Mouse (Mus musculus) embryonic facial prominence, embryonic 15.5 days (tissue): ENCODE results near the gene Itga10. TPM values are rescaled to one million over a fixed set of nuclear protein-coding genes. Genes with fewer than 3 reads are reported as not detected.
"Not testable (repeated sequence)": the region's sequence is repeated elsewhere in the genome, so short reads cannot be mapped to it uniquely, and the experiment has no call there.

Source experiments
- ATAC-seq: fragments of 200-750 bp; cut with Nextera tagmentation; 2 replicates; pipeline ENCODE4 v1.8.0; 2017; ENCODE audit warnings: low read depth, moderate TSS enrichment; ENCODE audit not compliant: insufficient number of reproducible peaks, low FRiP score, low TSS enrichment
- H3K27ac ChIP-seq: fragments of 300-500 bp; sonication (generic); replicated peaks from 2 replicates; pipeline ENCODE4 v1.5.1; 2015; ENCODE audit warnings: mild to moderate bottlenecking, inconsistent platforms
- H3K27me3 ChIP-seq: fragments of 300-500 bp; sonication (generic); 2 replicates; pipeline ENCODE4 v1.6.1; 2015; ENCODE audit warnings: inconsistent platforms
- H3K36me3 ChIP-seq: fragments of 300-500 bp; sonication (generic); 2 replicates; pipeline ENCODE4 v1.6.1; 2015; ENCODE audit warnings: mild to moderate bottlenecking, inconsistent platforms
- H3K4me1 ChIP-seq: fragments of 300-500 bp; sonication (generic); 2 replicates; pipeline ENCODE4 v1.6.1; 2015; ENCODE audit warnings: inconsistent platforms
- H3K4me2 ChIP-seq: fragments of 300-500 bp; sonication (generic); replicated peaks from 2 replicates; pipeline ENCODE4 v1.6.1; 2015; ENCODE audit warnings: mild to moderate bottlenecking, inconsistent platforms
- H3K4me3 ChIP-seq: fragments of 300-500 bp; sonication (generic); replicated peaks from 2 replicates; pipeline ENCODE4 v1.5.1; 2015; ENCODE audit warnings: mild to moderate bottlenecking, inconsistent platforms
- H3K9ac ChIP-seq: fragments of 300-500 bp; sonication (generic); 2 replicates; pipeline ENCODE4 v1.6.1; 2015; ENCODE audit warnings: inconsistent platforms
- H3K9me3 ChIP-seq: fragments of 300-500 bp; sonication (generic); replicated peaks from 2 replicates; pipeline ENCODE4 v1.6.1; 2016; ENCODE audit warnings: inconsistent platforms
- WGBS: fragments of 180-500 bp; shearing (Covaris S2); methylation state at CpG from one replicate; pipeline ENCODE4 v1.1.7; 2015; 5-methylcytosine and 5-hydroxymethylcytosine counted together
- polyA plus RNA-seq: library from polyadenylated mRNA; unstranded; fragments of >200 nt; fragmentation: Nextera tagmentation; extraction: Ambion mirVana; gene quantifications from 2 replicates; pipeline ENCODE4 v1.2.1, GENCODE M21; 2015

Itga10 gene
- polyA plus RNA-seq, 1 experiment from 2014 or later = 6.3 TPM

DNA sequence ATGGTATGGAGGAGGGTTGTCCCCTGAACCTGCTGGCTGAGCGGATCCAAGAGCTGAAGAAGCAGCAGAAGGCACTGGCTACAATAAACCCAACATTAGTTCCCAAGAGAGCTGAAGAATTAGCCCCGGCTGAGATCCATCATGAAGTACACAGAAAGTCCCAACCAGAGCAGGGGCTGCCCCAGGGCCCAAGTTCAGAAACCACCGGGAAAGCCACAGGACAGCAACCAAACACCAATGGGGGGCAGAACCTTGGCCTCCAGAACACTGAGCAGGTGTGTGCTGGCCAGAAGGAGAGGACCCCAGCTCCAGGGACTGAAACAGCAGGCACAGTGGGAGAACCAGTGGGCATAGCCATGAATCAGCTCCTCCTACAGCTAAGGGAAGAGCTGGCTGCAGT, 38.1 kb downstream of the Itga10 start:
- Histone ChIP-seq H3K27ac (no peak overlapping the region), H3K4me2 (no peak overlapping the region), H3K4me3 (no peak overlapping the region), H3K36me3 (no peaks in the 10 kb centered on the region), H3K27me3 (peaks cover 14% of the 10 kb centered on the region), H3K9ac (no peak overlapping the region), H3K4me1 (peaks cover 20% of the 10 kb centered on the region), H3K9me3 (no peaks in the 10 kb centered on the region)
- 71% methylated on average over 3 of the region's 3 CpGs for WGBS
- no peak for ATAC-seq

GRCm38 (mm10) chr3:96684151-96684821, 38.9 kb downstream of the Itga10 start:
- Histone ChIP-seq H3K27me3 (peaks cover 14% of the 10 kb centered on the region), H3K4me2 (peak overlapping the region; percentile 47), H3K4me3 (peak overlapping the region; percentile 21), H3K36me3 (no peaks in the 10 kb centered on the region), H3K9ac (no peak overlapping the region), H3K27ac (no peak overlapping the region), H3K9me3 (no peaks in the 10 kb centered on the region), H3K4me1 (peaks cover 16% of the 10 kb centered on the region)
- WGBS = 61% methylated on average over 17 of the region's 17 CpGs
- no peak for ATAC-seq

DNA sequence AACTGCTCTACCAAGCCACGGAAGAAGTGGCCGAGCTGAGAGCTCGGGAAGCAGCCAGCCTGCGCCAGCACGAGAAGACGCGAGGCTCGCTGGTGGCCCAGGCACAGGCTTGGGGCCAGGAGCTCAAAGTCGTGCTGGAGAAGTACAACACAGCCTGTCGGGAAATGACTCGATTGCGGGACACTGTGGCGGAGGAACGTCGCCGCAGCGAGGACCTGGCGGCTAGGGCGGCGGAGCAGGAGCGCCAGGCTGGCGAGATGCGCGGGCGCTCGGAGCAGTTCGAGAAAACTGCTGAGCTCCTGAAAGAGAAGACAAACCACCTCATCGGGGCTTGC, 39.4 kb downstream of the Itga10 start:
- H3K27me3 ChIP-seq = peaks cover 12% of the 10 kb centered on the region
- H3K4me1 ChIP-seq = peaks cover 14% of the 10 kb centered on the region
- H3K27ac ChIP-seq = no peak overlapping the region
- H3K4me3 ChIP-seq = peak overlapping the region; percentile 21
- H3K36me3 ChIP-seq = no peaks in the 10 kb centered on the region
- H3K4me2 ChIP-seq = peak overlapping the region; percentile 47
- no peak for ATAC-seq
- WGBS = 33% methylated on average over 28 of the region's 28 CpGs
- no peaks in the 10 kb centered on the region for H3K9me3 ChIP-seq
- no peak overlapping the region for H3K9ac ChIP-seq

GRCm38 (mm10) chr3:96686057-96686456, 40.7 kb downstream of the Itga10 start:
- not testable (repeated sequence) for H3K27ac ChIP-seq, H3K36me3 ChIP-seq, H3K4me2 ChIP-seq, H3K9ac ChIP-seq, H3K9me3 ChIP-seq, H3K4me3 ChIP-seq, ATAC-seq
- 90% methylated on average over 5 of the region's 5 CpGs for WGBS
- H3K4me1 ChIP-seq = peaks cover 14% of the 10 kb centered on the region
- H3K27me3 ChIP-seq = peaks cover 11% of the 10 kb centered on the region

- Histone ChIP-seq H3K27ac (no peak overlapping the region), H3K4me1 (peaks cover 15% of the 10 kb centered on the region)
These were observed 43.5 kb downstream of the Itga10 start for GRCm38 (mm10) chr3:96688854-96689253.

GRCm38 (mm10) chr3:96690298-96690697, 44.9 kb downstream of the Itga10 start:
- no peak overlapping the region for H3K9ac ChIP-seq
- no peak overlapping the region for H3K4me2 ChIP-seq
- no peaks in the 10 kb centered on the region for H3K36me3 ChIP-seq
- H3K9me3 ChIP-seq = no peaks in the 10 kb centered on the region
- no peak overlapping the region for H3K27ac ChIP-seq
- H3K4me3 ChIP-seq = no peak overlapping the region
- H3K4me1 ChIP-seq = 0 out of 2 replicates have a peak, but pooled peaks cover 3% of the 10 kb centered on the region
- ATAC-seq = no peak
- WGBS = 60% methylated on average over 3 of the region's 3 CpGs
- H3K27me3 ChIP-seq = no peaks in the 10 kb centered on the region

More at GRCm38 (mm10) chr3:96688854-96689253, 43.5 kb downstream of the Itga10 start:
- ATAC-seq = no peak
- no peak overlapping the region for H3K4me3 ChIP-seq
- H3K36me3 ChIP-seq = no peaks in the 10 kb centered on the region
- H3K27me3 ChIP-seq = peaks cover 6% of the 10 kb centered on the region
- H3K9ac ChIP-seq = no peak overlapping the region
- H3K4me2 ChIP-seq = no peak overlapping the region
- 75% methylated on average over 11 of the region's 11 CpGs for WGBS
- no peaks in the 10 kb centered on the region for H3K9me3 ChIP-seq

DNA sequence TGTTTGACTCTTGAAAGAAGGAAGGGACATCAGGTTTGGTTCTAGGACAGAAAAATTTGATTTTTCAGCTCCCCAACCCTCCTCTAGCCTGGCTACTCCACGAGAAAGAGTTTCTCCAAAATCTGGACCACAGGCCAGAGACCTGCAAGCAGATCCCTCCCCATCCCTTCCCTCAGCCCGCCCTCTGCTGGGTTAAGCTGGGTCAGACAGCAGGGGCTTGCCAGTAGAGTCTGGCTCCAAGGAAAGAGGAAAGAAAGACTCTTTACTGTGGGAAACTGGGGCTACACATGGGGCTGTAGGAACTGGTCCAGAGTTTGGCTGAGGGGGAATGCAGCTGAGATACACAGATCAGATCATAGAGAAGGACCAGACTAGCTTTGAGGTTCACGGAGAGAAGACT, 47.1 kb downstream of the Itga10 start:
- Histone ChIP-seq H3K27ac (no peak overlapping the region), H3K4me1 (peaks cover 10% of the 10 kb centered on the region), H3K4me3 (no peak overlapping the region), H3K9me3 (no peaks in the 10 kb centered on the region), H3K27me3 (no peaks in the 10 kb centered on the region), H3K9ac (no peak overlapping the region), H3K4me2 (no peak overlapping the region), H3K36me3 (no peaks in the 10 kb centered on the region)
- WGBS = 15% methylated on average over 3 of the region's 3 CpGs
- no peak for ATAC-seq

GRCm38 (mm10) chr3:96693579-96693978, 48.2 kb downstream of the Itga10 start:
- Histone ChIP-seq H3K4me1 (peaks cover 21% of the 10 kb centered on the region), H3K27ac (no peak overlapping the region), H3K9me3 (no peaks in the 10 kb centered on the region), H3K36me3 (no peaks in the 10 kb centered on the region), H3K27me3 (no peaks in the 10 kb centered on the region), H3K9ac (no peak overlapping the region), H3K4me2 (no peak overlapping the region), H3K4me3 (no peak overlapping the region)
- ATAC-seq = no peak
- 65% methylated on average over 1 of the region's 1 CpGs for WGBS

DNA sequence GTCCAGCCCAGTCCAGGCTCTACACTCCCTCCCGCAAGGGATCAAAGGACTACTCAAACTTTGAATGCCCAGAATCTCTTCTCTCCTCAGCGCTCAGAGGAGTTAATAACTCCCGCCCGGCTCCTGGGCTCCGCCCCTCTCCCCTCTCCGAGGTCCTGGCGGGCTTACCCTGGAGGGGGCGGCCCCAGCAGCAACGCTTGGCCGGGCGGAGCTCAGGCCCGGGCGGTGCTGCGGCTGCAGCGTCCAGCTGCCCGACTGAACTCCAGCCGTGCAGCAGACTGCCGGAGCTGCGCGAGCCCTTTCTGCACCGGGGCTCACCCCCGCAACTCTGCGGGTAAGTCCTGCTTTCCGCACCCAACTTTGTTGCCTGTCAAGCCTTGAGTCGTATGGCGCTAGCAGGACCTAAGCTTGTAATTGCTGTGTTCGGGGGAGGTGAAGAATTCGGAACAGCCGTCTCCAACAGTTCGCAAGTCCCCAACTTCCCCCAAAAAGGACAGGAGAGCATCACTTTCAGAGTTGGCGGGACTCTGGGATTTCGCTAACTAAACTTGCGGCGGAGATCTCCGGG, 50.9 kb downstream of the Itga10 start, which contains the start of gene Pias3:
Pias3 (plus strand) TSS at position 187 of the 568 bp plus-strand sequence.
- ATAC-seq = peak; percentile 84
- Histone ChIP-seq H3K4me2 (peak within 1 kb of the TSS; percentile 84), H3K9me3 (no peaks in the 10 kb centered on the region), H3K36me3 (peaks cover 19% of the 10 kb centered on the region), H3K4me3 (peak within 1 kb of the TSS; percentile 91), H3K4me1 (peaks cover 30% of the 10 kb centered on the region), H3K27me3 (no peaks in the 10 kb centered on the region), H3K9ac (peak within 1 kb of the TSS; percentile 86), H3K27ac (peak within 1 kb of the TSS; percentile 91)
- under 1% methylated on average over 35 of the region's 35 CpGs for WGBS

DNA sequence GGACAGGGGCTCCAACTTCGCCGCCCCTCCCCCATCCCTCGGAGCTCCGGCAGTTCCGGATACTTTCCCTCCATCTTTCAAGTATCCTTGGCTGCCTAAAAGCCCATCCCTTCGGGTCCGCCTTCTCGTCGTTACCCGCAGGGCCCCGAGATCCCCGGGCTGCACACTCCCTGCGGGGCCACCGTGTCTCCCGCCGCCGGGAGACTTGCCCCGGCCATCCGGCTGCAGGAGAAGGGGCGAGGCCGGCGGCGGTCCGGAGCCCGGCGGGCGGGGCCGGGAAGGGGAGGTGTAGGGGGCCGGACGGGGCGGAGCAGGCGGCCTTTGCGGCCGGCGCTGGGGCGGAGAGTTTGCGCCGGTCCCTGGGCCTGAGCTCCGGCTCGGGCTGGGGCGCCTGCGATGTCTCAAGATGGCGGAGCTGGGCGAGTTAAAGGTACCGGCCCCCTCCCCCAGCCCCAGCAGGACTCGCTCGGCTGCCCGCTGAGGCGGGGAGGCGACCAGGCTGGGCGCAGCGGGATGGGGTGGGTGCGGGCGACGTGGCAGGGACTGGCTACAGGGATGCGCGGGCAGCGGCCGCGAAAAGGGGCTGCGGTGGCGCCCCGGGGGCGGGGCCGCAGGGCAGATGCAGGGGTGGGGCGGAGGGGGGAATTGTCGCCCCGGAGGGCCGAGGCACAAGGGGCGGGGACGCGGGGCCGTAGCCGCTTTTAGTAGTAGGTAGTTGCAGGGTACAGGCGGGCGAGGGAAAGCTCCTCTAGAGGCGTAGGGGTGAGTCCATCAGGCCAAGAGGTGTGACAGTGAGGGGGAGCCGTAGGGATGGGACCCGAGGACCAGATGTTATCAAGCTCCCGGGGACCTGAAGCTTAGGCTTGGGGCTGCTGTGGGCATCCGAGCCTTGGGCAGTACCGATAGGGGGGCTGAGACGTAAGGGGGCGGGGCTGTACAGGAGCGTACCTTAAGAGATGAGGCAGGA, 51.7 kb downstream of the Itga10 start:
- H3K9me3 ChIP-seq = no peaks in the 10 kb centered on the region
- H3K27ac ChIP-seq = peak overlapping the region; percentile 91
- peak overlapping the region; percentile 91 for H3K4me3 ChIP-seq
- peak overlapping the region; percentile 86 for H3K9ac ChIP-seq
- peak overlapping the region; percentile 84 for H3K4me2 ChIP-seq
- peak; percentile 96 for ATAC-seq
- peaks cover 30% of the 10 kb centered on the region for H3K4me1 ChIP-seq
- under 1% methylated on average over 79 of the region's 85 CpGs for WGBS
- no peaks in the 10 kb centered on the region for H3K27me3 ChIP-seq
- peaks cover 27% of the 10 kb centered on the region for H3K36me3 ChIP-seq

DNA sequence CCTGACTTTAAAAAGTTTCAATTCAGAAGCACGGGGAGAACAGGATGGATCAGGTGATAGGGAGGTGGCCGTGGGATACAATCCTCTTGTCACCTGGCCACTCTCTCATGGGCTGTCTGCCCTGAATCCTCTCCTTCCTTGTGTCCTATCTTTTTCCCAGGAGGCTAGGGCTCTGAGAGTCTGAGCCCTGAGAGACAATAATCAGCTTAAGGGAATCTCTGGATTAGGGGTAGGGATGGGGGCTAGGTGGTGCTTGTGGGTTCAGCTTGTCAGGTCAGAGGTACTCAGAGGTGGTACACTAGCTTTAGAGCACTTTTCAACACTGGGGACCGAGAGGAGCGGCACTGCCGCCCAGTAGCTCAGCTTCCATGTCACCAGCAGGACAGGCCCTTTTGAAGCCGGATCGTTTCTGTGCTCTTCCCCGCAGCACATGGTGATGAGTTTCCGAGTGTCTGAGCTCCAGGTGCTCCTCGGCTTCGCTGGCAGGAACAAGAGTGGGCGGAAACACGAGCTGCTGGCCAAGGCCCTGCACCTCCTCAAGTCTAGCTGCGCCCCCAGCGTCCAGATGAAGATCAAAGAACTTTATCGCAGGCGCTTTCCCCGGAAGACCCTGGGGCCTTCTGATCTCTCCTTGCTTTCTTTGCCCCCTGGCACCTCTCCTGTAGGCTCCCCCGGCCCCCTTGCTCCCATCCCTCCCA, 53.8 kb downstream of the Itga10 start:
- no peaks in the 10 kb centered on the region for H3K9me3 ChIP-seq
- H3K36me3 ChIP-seq = peaks cover 45% of the 10 kb centered on the region
- no peak for ATAC-seq
- 44% methylated on average over 19 of the region's 19 CpGs for whole genome bisulfite sequencing
- H3K4me3 ChIP-seq = no peak overlapping the region
- H3K27ac ChIP-seq = no peak overlapping the region
- no peaks in the 10 kb centered on the region for H3K27me3 ChIP-seq
- H3K9ac ChIP-seq = no peak overlapping the region
- peaks cover 27% of the 10 kb centered on the region for H3K4me1 ChIP-seq
- H3K4me2 ChIP-seq = no peak overlapping the region
